Mouse (Mus musculus) left cerebral cortex, postnatal 10 days (tissue): ENCODE measurements around the gene Actl7a. TPM values are rescaled to one million over a fixed set of nuclear protein-coding genes. Genes with fewer than 3 reads are reported as not detected.

Experiments
- DNase-seq, 2 experiments: peaks; one replicate each; pipeline ENCODE4 v3.0.0; 2021 to 2022; ENCODE audit warnings: low spot score in 2 of 2, mixed read lengths in 1 of 2; ENCODE audit errors: extremely low spot score in 1 of 2
- intact Hi-C: fragments of 180-260 bp; cut with DNase I; formaldehyde crosslinking; loops from one replicate; pipeline ENCODE4 v1.15.1; 2025
- total RNA-seq, 2 experiments: library from RNA; stranded (reverse); gene quantifications; 2 replicates each; pipeline ENCODE4 v1.2.3; 2021

Gene Actl7a
- total RNA-seq, 2 experiments from 2014 or later, result not detected

- DNase-seq, result no peak
- intact Hi-C loops, result loop anchor here (5.0 kb wide), 1 partner anchor 36 kb away; no protein-coding TSS in a partner anchor
Measured at GRCm38 (mm10) chr4:56756021-56756420, 12.8 kb downstream of the Actl7a start.

- intact Hi-C loops, result loop anchor here (5.0 kb wide), 1 partner anchor 35 kb away; no protein-coding TSS in a partner anchor
- no peak for DNase-seq
Measured at GRCm38 (mm10) chr4:56756966-56757600, 13.9 kb downstream of the Actl7a start.

GRCm38 (mm10) chr4:56757693-56758092, 14.5 kb downstream of the Actl7a start:
- intact Hi-C loops, result loop anchor here (5.0 kb wide), 1 partner anchor 35 kb away; no protein-coding TSS in a partner anchor
- DNase-seq, result no peak

- intact Hi-C loops, result no loop called here
- DNase-seq, result no peak
Measured at GRCm38 (mm10) chr4:56767861-56768284, 24.7 kb downstream of the Actl7a start.

DNA sequence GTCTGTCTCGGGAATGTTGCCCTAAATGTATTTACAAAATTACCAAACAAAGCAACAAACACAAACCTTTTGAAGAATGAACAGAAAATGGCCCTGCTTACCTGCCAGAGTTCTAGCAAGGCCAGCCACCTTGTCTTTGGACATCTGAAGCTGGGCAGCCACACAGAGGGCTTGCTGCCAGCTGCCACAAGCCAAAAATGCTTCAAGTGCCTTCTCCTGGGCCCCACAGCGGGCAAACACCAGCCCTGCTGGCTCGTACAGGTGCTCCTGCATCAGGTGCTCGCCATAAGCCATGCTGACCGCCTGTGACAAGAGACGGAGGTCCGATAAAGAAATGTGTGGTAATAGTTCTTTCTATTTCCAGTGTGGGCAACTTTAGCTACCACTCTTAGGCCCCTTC, 25.7 kb downstream of the Actl7a start:
- intact Hi-C loops, result no loop called here

DNA sequence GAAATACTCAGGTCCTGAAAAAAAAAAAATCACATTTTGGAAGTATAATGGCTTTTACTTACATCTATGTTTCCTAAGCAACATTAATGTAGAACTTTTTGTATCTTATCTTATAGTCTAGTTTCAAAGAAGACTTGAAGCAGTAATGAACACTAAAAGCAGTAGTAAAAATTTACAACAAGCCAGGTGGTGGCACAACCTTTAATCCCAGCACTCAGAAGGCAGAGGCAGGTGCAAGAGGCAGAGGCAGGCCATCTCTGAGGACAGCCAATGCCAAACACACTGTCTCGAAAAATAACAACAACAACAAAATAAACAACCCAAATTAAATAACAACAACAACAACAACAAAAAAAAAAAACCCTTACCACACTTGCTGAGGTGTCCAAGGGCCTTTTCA, 27.9 kb downstream of the Actl7a start:
- DNase-seq, result no peak
- intact Hi-C loops, result no loop called here

More for the DNA sequence above, 25.7 kb downstream of the Actl7a start:
- no peak for DNase-seq

DNA sequence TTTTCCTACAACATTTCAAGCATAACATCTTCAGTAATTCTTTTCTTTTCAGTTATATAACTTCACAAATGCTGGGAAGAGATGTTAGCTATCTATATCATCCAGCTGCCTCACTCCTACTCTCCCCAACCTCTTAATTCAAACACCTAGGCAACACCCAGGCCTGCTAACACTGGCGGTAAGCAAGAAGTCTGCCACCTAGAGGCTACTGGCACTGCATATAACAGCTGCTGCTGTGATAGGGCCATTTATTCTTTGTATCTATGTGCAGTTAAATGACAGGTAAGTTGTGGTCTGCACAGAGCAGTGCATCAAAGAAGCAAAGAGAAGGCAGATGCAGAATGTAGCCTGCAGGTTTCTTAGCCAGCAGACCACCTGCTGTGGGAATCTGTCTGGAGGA, 48.2 kb downstream of the Actl7a start:
- intact Hi-C loops, result loop anchor here (5.0 kb wide), 1 partner anchor 34 kb away; no protein-coding TSS in a partner anchor
- no peak for DNase-seq

Other genes starting within 250 kb of the Actl7a start
- not detected for gene Gm26657, start 3.3 kb upstream of the Actl7a start, total RNA-seq
- not detected for gene Actl7b, start 2.0 kb upstream of the Actl7a start, total RNA-seq
- gene Elp1, start 58.9 kb downstream of the Actl7a start, total RNA-seq, result 10 to 100 TPM; 82.9 to 86.3 TPM
- gene Fam206a, start 58.9 kb downstream of the Actl7a start, total RNA-seq, result 10 to 100 TPM; 20.7 to 21.2 TPM
- gene Ctnnal1, start 121.8 kb downstream of the Actl7a start, total RNA-seq, result 10 to 100 TPM; 16.6 to 17.1 TPM
- gene Tmem245, start 204.0 kb downstream of the Actl7a start, total RNA-seq, result 10 to 100 TPM; 31.6 to 36.4 TPM
- gene Frrs1l, start 247.0 kb downstream of the Actl7a start, total RNA-seq, result 100 to 1,000 TPM; 107 to 121 TPM